Mouse (Mus musculus): ENCODE results near the gene Gm7247.

- TF ChIP-seq GATA1 (IDR thresholded peaks at IDR 0.05; ENCODE audit: borderline replicate concordance, low read length) (no peak), FLI1 (IDR thresholded peaks at IDR 0.05; ENCODE audit: low read length) (no peak)
Observed at GRCm38 (mm10) chr14:51611210-51611609, 249.7 kb downstream of the Gm7247 start, which contains the start of gene Gm17078.
